Mouse (Mus musculus) lung, postnatal 0 days (tissue): ENCODE measurements at regions not wholly inside any gene's neighbourhood (a gene's known extent, or its start where the extent isn't known, plus 50 kb on each side); places are given as distances from the start of the nearest gene placed in this dataset.

Source experiments
- CTCF ChIP-seq: IDR thresholded peaks from 2 replicates; pipeline ENCODE4 v1.5.1; 2016; ENCODE audit warnings: antibody characterized with exemption, mild to moderate bottlenecking
- EP300 ChIP-seq: IDR thresholded peaks from 2 replicates; pipeline ENCODE4 v1.6.1; 2016; ENCODE audit warnings: antibody characterized with exemption, mild to moderate bottlenecking, control low read depth

DNA sequence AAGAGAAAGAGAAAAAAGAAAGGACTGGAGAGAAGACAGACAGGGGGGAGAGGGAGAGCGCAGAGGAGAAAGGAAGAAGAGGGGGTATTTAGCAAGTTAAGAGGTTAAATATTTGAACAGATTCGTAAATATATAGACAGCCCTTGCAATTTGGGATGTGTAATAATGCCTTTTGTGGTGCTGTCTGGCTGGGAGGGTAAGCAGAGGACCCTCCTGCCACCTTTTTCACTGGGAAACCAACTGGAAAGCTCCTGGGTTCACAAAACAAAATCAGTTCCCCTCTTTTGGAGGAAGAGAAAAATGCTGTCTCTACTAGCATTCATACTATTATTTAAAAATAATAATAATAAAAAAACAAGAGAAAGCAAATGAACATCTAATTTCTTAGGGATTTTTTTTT is 124.5 kb downstream of the Tmem161b start:
- TF ChIP-seq CTCF (no peak), EP300 (no peak)
